Mouse (Mus musculus): ENCODE data around the gene Vstm5.
"Not testable (repeated sequence)": the region's sequence is repeated elsewhere in the genome, so short reads cannot be mapped to it uniquely, and the experiment has no call there.

Vstm5 gene

DNA sequence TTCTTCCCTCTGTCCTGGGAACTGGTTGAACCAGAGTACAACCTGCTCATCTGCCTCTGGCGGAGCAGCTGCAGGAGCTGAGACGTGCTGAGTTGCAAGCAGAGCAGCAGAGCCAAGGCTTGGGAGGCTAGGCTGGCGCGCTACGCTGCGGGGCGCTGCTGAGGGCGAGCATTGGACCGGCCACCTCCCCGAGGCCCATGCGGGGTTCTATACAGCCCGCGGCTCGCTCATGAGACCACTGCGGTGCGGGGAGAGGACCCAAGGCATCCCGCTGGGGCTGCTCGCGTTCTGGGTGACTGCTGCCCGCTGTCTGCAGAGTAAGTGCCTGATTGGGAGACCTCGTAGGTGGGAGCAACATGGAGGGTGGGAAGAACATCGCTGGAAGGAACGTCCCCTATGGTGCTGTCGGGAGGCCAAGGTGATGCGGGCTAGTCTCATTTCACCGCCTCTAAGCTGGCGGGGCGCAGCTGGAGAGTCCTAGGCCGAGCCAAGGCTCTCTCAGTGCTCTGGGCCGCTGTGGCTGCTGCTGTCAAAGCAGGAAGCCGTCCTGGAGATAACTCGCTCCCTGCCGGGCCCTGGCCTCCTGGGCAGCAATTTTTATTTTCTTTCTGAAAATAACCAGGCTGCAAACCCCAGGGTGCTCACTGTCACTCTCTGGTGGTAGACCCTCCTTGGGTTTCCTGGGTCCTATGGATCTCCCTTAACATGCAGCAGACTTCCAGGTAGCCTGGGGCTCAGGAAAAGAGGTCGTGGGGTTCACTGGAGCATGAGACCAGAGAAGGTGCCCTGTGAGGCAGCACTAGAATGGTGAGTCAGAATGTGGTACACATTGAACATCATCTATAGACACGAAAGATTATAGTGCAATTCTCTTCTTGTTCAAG lies at the start of gene Vstm5:
Vstm5 (plus strand) TSS at position 4 of the 884 bp plus-strand sequence.
- DNase-seq (ENCODE audit: low read depth), result no peak

DNA sequence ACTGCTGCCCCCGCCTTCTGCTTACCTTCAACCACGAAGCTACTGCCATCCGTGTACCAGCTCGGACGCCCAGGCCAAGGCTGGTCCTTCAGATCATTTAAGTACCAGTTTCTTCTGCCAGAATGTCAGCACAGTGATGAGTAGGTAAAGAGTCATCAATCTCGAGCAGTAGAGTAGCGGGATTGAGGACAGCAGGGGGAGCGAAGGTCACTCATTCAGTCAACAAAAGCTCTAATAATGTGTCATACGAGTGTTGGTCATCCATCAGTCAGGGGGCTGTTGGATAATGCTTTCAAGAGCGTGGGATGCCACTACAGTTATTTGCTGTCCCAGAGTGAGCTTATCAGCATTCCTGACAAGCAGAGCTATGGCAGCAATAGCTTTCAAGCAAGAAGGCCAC lies 44.0 kb upstream of the Vstm5 start:
- not testable (repeated sequence) for DNase-seq (ENCODE audit: low read depth)

DNA sequence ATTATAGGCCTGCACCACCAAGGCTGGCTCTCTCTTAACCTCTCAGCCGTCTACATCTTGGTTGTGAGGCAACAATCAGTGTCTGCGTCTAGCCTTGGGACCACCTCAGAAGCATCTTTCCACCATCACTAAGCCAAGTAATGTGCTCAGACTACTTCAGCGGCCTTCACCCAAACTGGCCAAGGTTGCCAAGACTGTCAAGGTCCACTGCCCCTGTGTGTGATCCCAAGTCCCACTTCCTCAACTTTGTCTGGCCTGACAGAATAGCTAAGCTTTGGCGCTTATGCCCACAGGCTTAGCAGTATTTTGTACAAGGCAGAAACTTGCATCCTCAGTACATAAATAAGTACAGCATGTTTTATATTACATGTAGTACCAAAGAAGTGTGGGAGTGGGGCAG lies 32.2 kb upstream of the Vstm5 start:
- DNase-seq (ENCODE audit: low read depth), result no peak

- DNase-seq (ENCODE audit: low read depth), result no peak
Measured at GRCm38 (mm10) chr9:15209320-15209719, 29.5 kb upstream of the Vstm5 start.

- peak; percentile 11 for DNase-seq (ENCODE audit: low read depth)
Measured at GRCm38 (mm10) chr9:15211876-15212275, 27.0 kb upstream of the Vstm5 start.

GRCm38 (mm10) chr9:15213695-15214094 lies 25.1 kb upstream of the Vstm5 start:
- DNase-seq (ENCODE audit: low read depth), result no peak

DNA sequence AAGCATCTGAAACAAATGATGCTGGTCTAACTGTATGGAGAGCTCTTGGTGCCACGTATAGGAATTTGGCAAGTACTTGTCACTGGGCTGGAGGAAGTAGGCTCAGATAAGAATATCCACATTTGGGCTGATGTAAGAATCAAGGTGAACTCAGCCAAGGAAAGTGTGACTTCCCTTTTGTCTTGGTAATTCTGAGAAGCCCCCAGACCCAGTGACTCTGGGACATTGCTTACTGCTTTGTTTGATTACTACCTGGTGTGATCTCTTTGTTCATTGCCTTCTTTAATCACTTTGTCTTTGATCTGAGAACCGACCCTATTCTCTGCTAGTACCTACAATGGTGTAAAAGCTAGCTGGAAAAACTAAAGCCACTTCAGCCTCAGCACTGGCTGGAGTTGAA lies 13.9 kb upstream of the Vstm5 start:
- DNase-seq (ENCODE audit: low read depth), result no peak

- DNase-seq (ENCODE audit: low read depth), result no peak
Measured at GRCm38 (mm10) chr9:15232445-15232844, 6.4 kb upstream of the Vstm5 start.

DNA sequence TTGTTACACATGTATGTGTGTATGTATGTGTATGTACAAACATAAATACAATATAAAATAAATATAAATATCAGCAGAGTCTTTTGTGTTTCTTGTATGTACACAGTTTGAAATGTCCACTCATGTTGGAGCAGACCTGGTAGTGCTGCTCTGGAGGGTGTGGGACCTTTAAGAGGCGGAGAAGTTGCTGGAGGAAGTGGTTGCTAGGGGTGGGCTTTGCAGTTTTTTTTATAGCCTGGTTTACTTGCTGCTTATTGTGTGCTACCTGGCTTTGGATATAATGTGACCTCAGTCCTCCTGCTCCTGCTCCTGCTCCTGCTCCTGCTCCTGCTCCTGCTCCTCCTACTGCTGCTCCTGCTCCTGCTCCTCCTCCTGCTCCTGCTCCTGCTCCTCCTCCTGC lies 5.2 kb upstream of the Vstm5 start:
- DNase-seq (ENCODE audit: low read depth), result no peak

DNA sequence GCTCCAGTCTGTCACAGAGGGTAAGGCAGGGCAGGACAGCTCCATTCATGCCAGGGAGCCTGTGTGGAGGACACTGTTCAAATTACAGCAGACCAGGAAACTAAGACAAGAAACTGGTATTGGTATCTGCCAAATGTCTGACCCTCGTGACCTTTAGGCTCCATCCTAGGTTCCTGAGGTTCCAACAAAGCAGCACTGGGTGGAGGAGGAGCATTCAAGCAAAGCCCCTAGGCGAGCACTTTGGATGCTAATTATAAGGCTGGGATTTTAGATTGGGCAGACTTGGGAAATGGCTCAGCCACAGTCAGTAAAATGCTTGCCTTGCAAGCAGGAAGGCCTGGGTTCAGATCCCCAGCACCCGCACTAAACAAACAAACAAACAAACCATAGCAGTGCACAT lies 2.9 kb upstream of the Vstm5 start:
- DNase-seq (ENCODE audit: low read depth), result no peak

- no peak for DNase-seq (ENCODE audit: low read depth)
Measured at GRCm38 (mm10) chr9:15237516-15238296, 1.1 kb upstream of the Vstm5 start.

DNA sequence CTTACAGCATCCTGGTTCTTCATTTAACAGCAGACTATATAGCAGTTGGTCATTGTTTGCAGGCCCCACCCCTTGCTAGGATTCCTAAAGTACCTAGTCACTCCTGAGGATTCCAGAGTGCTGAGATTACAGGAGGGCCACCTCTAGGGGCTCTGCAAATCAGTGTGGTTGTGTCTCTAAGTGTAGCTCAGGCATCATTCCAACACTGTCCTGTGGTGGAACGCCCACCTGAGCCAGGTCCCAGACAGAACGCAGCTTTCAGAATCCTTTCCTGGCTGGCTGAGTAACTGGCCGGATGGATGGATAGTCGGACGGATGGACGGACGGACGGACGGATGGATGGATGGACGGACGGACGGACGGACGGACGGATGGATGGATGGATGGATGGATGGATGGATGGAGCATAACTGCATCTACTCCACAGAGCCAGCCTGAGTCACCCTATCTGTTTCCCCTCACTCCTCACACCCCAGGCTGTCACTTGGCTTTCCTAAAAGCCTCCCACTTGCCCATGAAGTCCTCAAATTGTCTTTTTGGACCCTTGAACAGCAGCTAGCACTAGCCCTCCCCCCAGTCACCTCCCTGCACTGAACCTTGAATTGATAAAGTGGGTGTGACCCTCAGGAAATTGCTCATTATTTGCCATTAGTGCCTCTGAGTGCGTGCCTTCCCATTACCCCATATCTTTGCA lies 401 bp upstream of the Vstm5 start:
- DNase-seq (ENCODE audit: low read depth), result no peak

DNA sequence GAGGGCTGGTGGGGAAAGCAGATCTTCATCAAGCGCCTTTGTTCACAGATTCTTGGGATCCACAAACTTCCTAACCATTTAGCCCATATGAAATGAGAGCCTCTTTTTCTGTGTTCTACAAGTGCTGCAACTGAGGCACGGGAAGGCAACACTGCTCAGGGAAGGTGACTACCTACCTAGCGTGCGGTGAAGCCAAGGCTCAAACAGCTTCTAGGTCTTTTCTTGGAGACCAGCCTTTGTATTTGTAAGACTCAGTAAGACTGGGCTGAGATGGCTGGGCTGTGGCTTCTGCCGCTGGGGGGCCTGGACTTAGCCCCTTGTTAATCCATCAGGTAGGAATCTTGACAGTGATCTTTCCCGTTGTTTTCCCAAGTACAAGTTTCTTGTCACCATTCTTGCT lies 1.2 kb downstream of the Vstm5 start:
- DNase-seq (ENCODE audit: low read depth), result no peak

GRCm38 (mm10) chr9:15240863-15241595 lies 2.2 kb downstream of the Vstm5 start:
- DNase-seq (ENCODE audit: low read depth), result no peak

DNA sequence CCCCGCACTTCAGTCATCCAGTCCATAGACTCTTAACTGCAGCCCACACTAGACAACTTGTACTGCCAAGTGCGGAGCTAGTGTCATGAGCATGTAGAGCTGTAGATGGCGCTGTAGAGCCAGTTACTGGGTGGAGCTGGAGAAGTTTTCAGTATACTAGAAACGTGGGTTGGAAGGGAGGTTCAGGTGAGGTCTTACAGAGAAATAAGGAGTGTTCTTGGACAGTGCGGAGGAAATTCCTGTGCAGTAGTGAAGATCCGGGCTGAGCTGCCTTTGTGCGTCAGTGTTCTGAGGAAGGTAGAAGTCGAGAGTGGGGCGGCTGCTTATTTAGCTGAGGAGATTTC lies 2.7 kb downstream of the Vstm5 start:
- peak; percentile 62 for DNase-seq (ENCODE audit: low read depth)

DNA sequence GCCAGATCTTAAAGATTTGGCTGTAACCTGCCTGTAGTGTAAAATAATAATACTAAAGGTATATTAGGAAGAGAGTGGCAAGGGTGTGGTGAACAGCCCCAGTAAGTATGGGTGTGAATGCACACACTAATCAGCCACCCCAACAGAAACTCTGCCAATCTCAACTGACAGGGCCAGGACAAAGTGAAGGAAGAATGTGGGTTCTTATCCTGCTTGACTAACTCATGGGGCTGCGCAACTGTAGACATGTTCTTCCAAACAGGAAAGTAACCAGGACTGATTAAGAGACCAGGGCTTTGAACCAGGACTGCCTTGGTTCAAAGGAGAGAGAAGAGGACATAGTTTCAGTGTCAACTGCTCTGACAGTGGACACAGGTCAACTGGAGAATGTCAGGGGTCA lies 3.3 kb downstream of the Vstm5 start:
- no peak for DNase-seq (ENCODE audit: low read depth)

DNA sequence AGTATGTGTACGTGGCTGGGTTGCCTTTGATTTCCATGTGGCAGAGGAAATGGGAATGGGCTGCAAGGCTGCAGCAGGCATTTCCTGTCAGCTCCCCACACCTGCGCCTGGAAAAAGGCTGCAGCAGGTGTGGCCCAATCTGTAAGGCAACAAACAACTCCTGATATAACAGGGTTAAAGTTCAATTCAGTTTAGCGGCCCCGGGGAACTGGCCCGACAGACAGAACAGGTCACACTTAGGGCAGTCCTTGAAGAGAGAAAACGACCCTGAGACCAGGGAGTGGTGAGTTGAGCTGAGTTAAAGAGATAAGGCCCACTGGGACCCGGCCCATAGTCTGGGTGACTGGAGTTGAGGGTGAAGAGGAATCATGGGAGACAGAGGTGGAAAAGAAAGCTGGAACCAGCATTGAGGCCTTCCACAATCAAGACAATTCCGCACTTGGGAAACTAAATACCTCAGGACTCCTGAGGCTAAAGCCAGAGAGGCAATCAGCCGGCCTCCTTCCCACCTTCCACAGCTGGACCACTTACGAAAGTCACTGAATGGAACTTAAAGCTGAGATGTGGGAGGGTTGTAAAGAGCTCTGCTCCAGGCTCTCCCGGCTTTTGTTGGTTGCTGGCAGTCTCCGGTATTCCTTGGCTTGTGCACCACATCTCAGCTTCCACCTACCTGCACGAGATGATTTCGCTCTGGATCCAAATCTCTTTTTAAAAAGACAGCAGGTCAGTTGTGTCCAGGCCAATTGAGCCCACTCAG lies 6.7 kb downstream of the Vstm5 start:
- no peak for DNase-seq (ENCODE audit: low read depth)

- peak; percentile 47 for DNase-seq (ENCODE audit: low read depth)
Measured at GRCm38 (mm10) chr9:15250376-15250775, 11.5 kb downstream of the Vstm5 start.

GRCm38 (mm10) chr9:15252196-15252595 lies 13.4 kb downstream of the Vstm5 start:
- no peak for DNase-seq (ENCODE audit: low read depth)

DNA sequence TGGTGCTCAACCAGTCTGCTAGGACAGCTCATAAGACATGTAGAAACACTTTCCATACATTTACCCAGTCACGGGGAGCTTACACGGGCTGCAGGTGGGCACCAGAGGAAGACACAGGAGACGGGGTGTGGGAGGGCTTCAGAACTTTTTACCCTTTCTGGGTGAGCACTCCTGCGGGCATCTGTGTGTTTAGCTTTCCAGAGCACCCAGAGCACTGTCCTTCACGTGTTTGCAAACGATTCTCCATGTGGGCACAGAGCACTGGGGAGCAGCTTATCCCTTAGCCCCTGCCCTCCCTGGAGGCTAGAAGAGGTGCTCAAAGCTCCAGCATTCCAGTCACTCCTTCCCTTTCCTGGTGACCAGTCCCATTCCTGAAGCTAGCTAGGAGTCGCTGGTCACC lies 15.7 kb downstream of the Vstm5 start:
- DNase-seq (ENCODE audit: low read depth), result no peak

DNA sequence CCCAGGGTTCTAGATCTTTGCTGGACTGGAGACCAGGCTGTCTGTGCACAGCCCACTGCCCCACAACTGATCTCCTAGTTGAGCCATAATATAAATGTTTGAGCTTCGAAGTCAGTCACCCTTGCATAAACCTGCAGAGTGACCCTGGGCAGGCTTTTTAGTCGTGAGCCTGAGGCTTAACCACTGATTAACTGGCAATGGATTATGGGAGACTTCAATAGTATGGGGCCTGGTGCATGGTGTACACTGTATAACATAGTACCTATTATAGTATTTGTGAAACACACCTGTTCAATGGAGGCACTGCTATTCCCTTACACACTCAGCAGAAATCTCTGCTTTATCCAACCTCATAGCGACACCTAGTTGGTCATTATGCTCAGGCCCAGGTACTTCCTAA lies 17.4 kb downstream of the Vstm5 start:
- no peak for DNase-seq (ENCODE audit: low read depth)

All from induced T-regulatory cell, adult 2 months (primary cell).